Mouse (Mus musculus): ENCODE results near the gene Lgr5. TPM values are rescaled to one million over a fixed set of nuclear protein-coding genes. Genes with fewer than 3 reads are reported as not detected.

The Lgr5 gene
- total and polyA plus RNA-seq, 2 experiments from 2014 or later: 1.5 to 3.0 TPM

DNA sequence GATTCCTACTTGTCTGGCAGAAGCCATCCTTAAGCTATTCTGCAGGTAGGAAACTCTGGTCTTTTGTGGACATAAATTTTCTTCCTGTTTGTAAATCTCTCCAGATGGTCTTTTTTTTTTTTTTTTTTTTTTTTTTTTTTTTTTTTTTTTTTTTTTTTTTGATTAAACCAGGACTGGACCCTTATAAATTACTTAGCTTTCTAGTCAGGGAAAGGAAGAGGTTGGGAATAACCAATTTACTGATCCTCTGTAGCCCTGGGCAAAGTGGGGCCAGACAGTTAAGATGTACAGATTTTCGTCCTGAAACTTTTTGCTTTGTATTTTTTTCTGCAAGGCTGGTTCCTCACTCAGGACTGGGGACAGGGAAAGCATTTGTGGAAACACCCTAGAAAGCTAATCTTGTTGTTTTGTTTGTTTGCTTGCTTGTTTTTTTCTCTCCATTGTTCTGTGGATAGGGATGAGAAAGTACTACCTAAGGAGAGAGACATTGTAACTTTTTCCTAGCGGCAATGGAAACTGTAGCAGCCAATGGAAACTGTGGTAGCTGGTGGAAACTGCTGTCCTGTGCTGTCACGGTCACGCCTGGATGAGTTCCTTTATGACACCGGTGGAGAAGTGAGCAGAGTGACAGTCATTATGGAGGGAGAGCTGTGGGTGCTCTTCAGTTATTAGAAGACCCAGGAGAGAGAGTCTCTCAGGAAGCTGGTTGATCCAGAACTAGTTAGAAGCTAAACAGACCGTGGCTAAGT is 114.2 kb downstream of the Lgr5 start:
- ATAC-seq (ENCODE audit: low FRiP score) (no peak), DNase-seq (ENCODE audit: low spot score) (no peak)
- WGBS: 68% methylated on average over 6 of the region's 6 CpGs
- Histone ChIP-seq H3K4me2 (ENCODE audit: low read depth, low read length, poor library complexity, severe bottlenecking) (no peak overlapping the region), H3K27ac (ENCODE audit: low read depth, low read length) (no peak overlapping the region), H3K27me3 (ENCODE audit: insufficient read depth, low read length) (no peaks in the 10 kb centered on the region), H3K4me3 (ENCODE audit: low read depth, low read length) (no peak overlapping the region), H3K9me3 (ENCODE audit: low read length) (no peaks in the 10 kb centered on the region), H3K4me1 (ENCODE audit: insufficient read depth, low read length) (peaks cover 2% of the 10 kb centered on the region; the same call in 1 of the 2 replicates), H3K9ac (replicated peaks; ENCODE audit: low read length, poor library complexity, severe bottlenecking) (no peak overlapping the region), H3K36me3 (ENCODE audit: insufficient read depth, low read length) (no peaks in the 10 kb centered on the region)
- TF ChIP-seq CTCF (IDR thresholded peaks at IDR 0.05): no peak

DNA sequence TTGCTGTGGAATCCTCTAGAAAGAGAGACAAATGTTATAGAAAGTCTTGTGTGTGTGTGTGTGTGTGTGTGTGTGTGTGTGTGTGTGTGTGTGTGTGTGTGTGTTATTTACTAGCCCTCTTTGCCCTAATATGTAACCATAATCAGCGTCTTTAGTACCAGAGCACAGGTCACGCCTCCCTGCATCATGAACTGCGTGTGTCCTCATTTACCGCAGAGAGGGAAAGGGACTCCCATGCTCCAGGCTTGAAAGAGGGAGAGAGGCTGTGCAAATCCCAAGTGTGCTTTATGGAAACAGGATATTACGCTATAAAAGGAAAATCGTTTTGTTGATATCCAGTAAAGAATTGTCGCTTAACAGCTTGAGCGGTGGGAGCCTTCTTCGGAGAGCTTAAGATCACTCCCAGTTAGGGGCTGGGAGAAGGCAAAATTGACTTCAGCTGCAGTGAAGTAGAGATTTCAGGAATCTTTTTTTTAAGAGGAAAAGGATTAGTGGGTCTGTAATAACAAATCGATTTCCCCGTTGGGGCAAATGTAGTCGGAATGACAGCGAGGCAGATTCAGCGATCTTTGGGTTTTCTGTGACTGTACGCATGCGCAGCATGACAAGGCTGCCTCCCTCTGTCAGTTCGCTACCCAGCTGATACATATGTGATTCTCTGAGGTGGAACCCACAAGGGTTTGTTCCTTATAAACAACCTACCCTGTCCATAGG is 116.8 kb downstream of the Lgr5 start:
- Histone ChIP-seq H3K9me3 (ENCODE audit: low read length) (no peaks in the 10 kb centered on the region), H3K4me2 (ENCODE audit: low read depth, low read length, poor library complexity, severe bottlenecking) (peak overlapping the region; percentile 46), H3K36me3 (ENCODE audit: insufficient read depth, low read length) (no peaks in the 10 kb centered on the region), H3K27ac (ENCODE audit: low read depth, low read length) (0 out of 2 replicates have a peak overlapping the region, but pooled peaks have one; percentile 32), H3K9ac (replicated peaks; ENCODE audit: low read length, poor library complexity, severe bottlenecking) (0 out of 2 replicates have a peak overlapping the region, but pooled peaks have one; percentile 33), H3K4me1 (ENCODE audit: insufficient read depth, low read length) (no peaks in the 10 kb centered on the region), H3K27me3 (ENCODE audit: insufficient read depth, low read length) (no peaks in the 10 kb centered on the region), H3K4me3 (ENCODE audit: low read depth, low read length) (peak overlapping the region; percentile 31)
- DNase-seq (ENCODE audit: low spot score): peak; percentile 69
- no peak for ATAC-seq (ENCODE audit: low FRiP score)
- no peak for TF ChIP-seq CTCF (IDR thresholded peaks at IDR 0.05)
- 37% methylated on average over 17 of the region's 17 CpGs for WGBS

DNA sequence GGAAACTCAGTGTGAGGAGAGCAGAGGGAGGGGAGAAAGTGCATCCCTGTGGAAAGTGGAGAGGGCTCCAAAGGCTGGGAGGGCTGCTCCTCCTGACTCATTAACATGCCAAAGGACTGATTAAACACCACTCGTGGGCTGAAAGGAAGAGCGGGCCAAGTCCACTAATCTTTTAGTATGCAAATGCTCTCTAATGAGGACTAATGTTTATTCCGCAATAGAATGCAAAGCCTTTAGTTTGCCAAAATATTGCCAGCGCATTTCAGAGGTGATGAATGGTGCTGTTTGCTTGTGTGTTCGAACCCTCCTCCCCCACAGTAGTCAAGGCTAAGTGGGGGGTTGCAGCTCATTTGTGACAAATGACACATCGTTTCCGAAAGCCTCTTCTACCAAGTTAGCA is 118.5 kb downstream of the Lgr5 start:
- Histone ChIP-seq H3K9ac (replicated peaks; ENCODE audit: low read length, poor library complexity, severe bottlenecking) (no peak overlapping the region), H3K27me3 (ENCODE audit: insufficient read depth, low read length) (no peaks in the 10 kb centered on the region), H3K27ac (ENCODE audit: low read depth, low read length) (no peak overlapping the region), H3K4me2 (ENCODE audit: low read depth, low read length, poor library complexity, severe bottlenecking) (no peak overlapping the region), H3K4me1 (ENCODE audit: insufficient read depth, low read length) (no peaks in the 10 kb centered on the region), H3K4me3 (ENCODE audit: low read depth, low read length) (no peak overlapping the region), H3K9me3 (ENCODE audit: low read length) (no peaks in the 10 kb centered on the region), H3K36me3 (ENCODE audit: insufficient read depth, low read length) (no peaks in the 10 kb centered on the region)
- ATAC-seq (ENCODE audit: low FRiP score) (no peak), DNase-seq (ENCODE audit: low spot score) (peak; percentile 66)
- TF ChIP-seq CTCF (IDR thresholded peaks at IDR 0.05): no peak
- 23% methylated on average over 7 of the region's 7 CpGs for WGBS

- Histone ChIP-seq H3K9ac (replicated peaks; ENCODE audit: low read length, poor library complexity, severe bottlenecking) (no peak overlapping the region), H3K27me3 (ENCODE audit: insufficient read depth, low read length) (no peaks in the 10 kb centered on the region), H3K4me2 (ENCODE audit: low read depth, low read length, poor library complexity, severe bottlenecking) (no peak overlapping the region), H3K4me1 (ENCODE audit: insufficient read depth, low read length) (no peaks in the 10 kb centered on the region), H3K36me3 (ENCODE audit: insufficient read depth, low read length) (no peaks in the 10 kb centered on the region), H3K9me3 (ENCODE audit: low read length) (no peaks in the 10 kb centered on the region), H3K27ac (ENCODE audit: low read depth, low read length) (no peak overlapping the region), H3K4me3 (ENCODE audit: low read depth, low read length) (no peak overlapping the region)
- no peak for ATAC-seq (ENCODE audit: low FRiP score)
- no peak for TF ChIP-seq CTCF (IDR thresholded peaks at IDR 0.05)
- DNase-seq (ENCODE audit: low spot score): no peak
- 45% methylated on average over 7 of the region's 7 CpGs for WGBS
Measured at GRCm38 (mm10) chr10:115468632-115469031, 118.9 kb downstream of the Lgr5 start.

GRCm38 (mm10) chr10:115467985-115468384 is 119.6 kb downstream of the Lgr5 start:
- H3K27ac ChIP-seq (ENCODE audit: low read depth, low read length): no peak overlapping the region
- H3K4me2 ChIP-seq (ENCODE audit: low read depth, low read length, poor library complexity, severe bottlenecking): no peak overlapping the region
- H3K4me1 ChIP-seq (ENCODE audit: insufficient read depth, low read length): no peaks in the 10 kb centered on the region
- no peak overlapping the region for H3K9ac ChIP-seq (replicated peaks; ENCODE audit: low read length, poor library complexity, severe bottlenecking)
- H3K9me3 ChIP-seq (ENCODE audit: low read length): no peaks in the 10 kb centered on the region
- no peak for TF ChIP-seq CTCF (IDR thresholded peaks at IDR 0.05)
- no peak for ATAC-seq (ENCODE audit: low FRiP score)
- no peak overlapping the region for H3K4me3 ChIP-seq (ENCODE audit: low read depth, low read length)
- WGBS: 87% methylated on average over 8 of the region's 8 CpGs
- no peaks in the 10 kb centered on the region for H3K27me3 ChIP-seq (ENCODE audit: insufficient read depth, low read length)
- no peak for DNase-seq (ENCODE audit: low spot score)
- H3K36me3 ChIP-seq (ENCODE audit: insufficient read depth, low read length): no peaks in the 10 kb centered on the region

GRCm38 (mm10) chr10:115465778-115466177 is 121.8 kb downstream of the Lgr5 start:
- Histone ChIP-seq H3K4me2 (ENCODE audit: low read depth, low read length, poor library complexity, severe bottlenecking) (no peak overlapping the region), H3K9ac (replicated peaks; ENCODE audit: low read length, poor library complexity, severe bottlenecking) (no peak overlapping the region), H3K27me3 (ENCODE audit: insufficient read depth, low read length) (no peaks in the 10 kb centered on the region), H3K4me1 (ENCODE audit: insufficient read depth, low read length) (no peaks in the 10 kb centered on the region), H3K36me3 (ENCODE audit: insufficient read depth, low read length) (no peaks in the 10 kb centered on the region), H3K9me3 (ENCODE audit: low read length) (no peaks in the 10 kb centered on the region), H3K27ac (ENCODE audit: low read depth, low read length) (no peak overlapping the region), H3K4me3 (ENCODE audit: low read depth, low read length) (no peak overlapping the region)
- ATAC-seq (ENCODE audit: low FRiP score) (no peak), DNase-seq (ENCODE audit: low spot score) (no peak)
- 84% methylated on average over 6 of the region's 6 CpGs for WGBS
- TF ChIP-seq CTCF (IDR thresholded peaks at IDR 0.05): no peak
